Mouse (Mus musculus) heart, embryonic 10.5 days (tissue): ENCODE data around the gene Sh3d19. TPM values are rescaled to one million over a fixed set of nuclear protein-coding genes. Genes with fewer than 3 reads are reported as not detected.

Experiments used
- DNase-seq: peaks from one replicate; pipeline ENCODE4 v3.0.0-alpha.2; 2017; ENCODE audit warnings: low spot score
- H3K27ac ChIP-seq: fragments of 300-500 bp; sonication (generic); 2 replicates; pipeline ENCODE4 v1.5.1; 2016; ENCODE audit warnings: mild to moderate bottlenecking
- H3K27me3 ChIP-seq: fragments of 300-500 bp; sonication (generic); 2 replicates; pipeline ENCODE4 v1.6.1; 2016; ENCODE audit warnings: mild to moderate bottlenecking; ENCODE audit not compliant: poor library complexity, insufficient read depth, severe bottlenecking
- H3K36me3 ChIP-seq: fragments of 300-500 bp; sonication (generic); 2 replicates; pipeline ENCODE4 v1.6.1; 2016; ENCODE audit warnings: mild to moderate bottlenecking, moderate library complexity
- H3K4me1 ChIP-seq: fragments of 300-500 bp; sonication (generic); 2 replicates; pipeline ENCODE4 v1.6.1; 2016; ENCODE audit warnings: mild to moderate bottlenecking
- H3K4me3 ChIP-seq: fragments of 300-500 bp; sonication (generic); 2 replicates; pipeline ENCODE4 v1.5.1; 2016; ENCODE audit warnings: mild to moderate bottlenecking, moderate library complexity
- H3K9me3 ChIP-seq: fragments of 300-500 bp; sonication (generic); 2 replicates; pipeline ENCODE4 v1.6.1; 2016; ENCODE audit warnings: mild to moderate bottlenecking, moderate library complexity
- WGBS: fragments of 180-500 bp; shearing (Covaris S2); methylation state at CpG from one replicate; pipeline ENCODE4 v1.1.7; 2016; 5-methylcytosine and 5-hydroxymethylcytosine counted together
- polyA plus RNA-seq: library from polyadenylated mRNA; unstranded; fragments of >200 nt; fragmentation: Nextera tagmentation; extraction: Ambion mirVana; gene quantifications from 2 replicates; pipeline ENCODE4 v1.2.1, GENCODE M21; 2016

Gene Sh3d19
- polyA plus RNA-seq, 1 experiment from 2014 or later: 17.7 TPM

GRCm38 (mm10) chr3:85991140-85991801 is 20.4 kb downstream of the Sh3d19 start:
- Histone ChIP-seq H3K27ac (peak overlapping the region; percentile 59; the same call in 1 of the 2 replicates), H3K9me3 (no peaks in the 10 kb centered on the region), H3K4me3 (no peak overlapping the region), H3K27me3 (no peaks in the 10 kb centered on the region), H3K36me3 (peaks cover 10% of the 10 kb centered on the region), H3K4me1 (peaks cover 32% of the 10 kb centered on the region; the same call in 1 of the 2 replicates)
- DNase-seq: no peak
- 55% methylated on average over 6 of the region's 6 CpGs for WGBS

- peaks cover 10% of the 10 kb centered on the region for H3K36me3 ChIP-seq
- peaks cover 32% of the 10 kb centered on the region; the same call in 1 of the 2 replicates for H3K4me1 ChIP-seq
- no peaks in the 10 kb centered on the region for H3K27me3 ChIP-seq
- peak; percentile 88 for DNase-seq
- WGBS: 49% methylated on average over 5 of the region's 5 CpGs
- H3K9me3 ChIP-seq: no peaks in the 10 kb centered on the region
- peak overlapping the region; percentile 59; the same call in 1 of the 2 replicates for H3K27ac ChIP-seq
- no peak overlapping the region for H3K4me3 ChIP-seq
These were observed 20.9 kb downstream of the Sh3d19 start for GRCm38 (mm10) chr3:85991802-85992156.

GRCm38 (mm10) chr3:85993744-85994143 is 22.8 kb downstream of the Sh3d19 start:
- H3K4me3 ChIP-seq: peak overlapping the region; percentile 25
- peaks cover 32% of the 10 kb centered on the region; the same call in 1 of the 2 replicates for H3K4me1 ChIP-seq
- peak; percentile 85 for DNase-seq
- H3K9me3 ChIP-seq: no peaks in the 10 kb centered on the region
- 23% methylated on average over 11 of the region's 11 CpGs for WGBS
- peak overlapping the region; percentile 45 for H3K27ac ChIP-seq
- no peaks in the 10 kb centered on the region for H3K27me3 ChIP-seq
- no peaks in the 10 kb centered on the region for H3K36me3 ChIP-seq

- Histone ChIP-seq H3K27me3 (no peaks in the 10 kb centered on the region), H3K36me3 (no peaks in the 10 kb centered on the region), H3K27ac (no peak overlapping the region), H3K4me1 (peaks cover 32% of the 10 kb centered on the region; the same call in 1 of the 2 replicates), H3K4me3 (no peak overlapping the region), H3K9me3 (no peaks in the 10 kb centered on the region)
- DNase-seq: no peak
- WGBS: 69% methylated on average over 4 of the region's 4 CpGs
These were observed 23.7 kb downstream of the Sh3d19 start for GRCm38 (mm10) chr3:85994645-85995044.

GRCm38 (mm10) chr3:86001271-86001670 is 30.4 kb downstream of the Sh3d19 start:
- WGBS: 87% methylated on average over 3 of the region's 3 CpGs
- Histone ChIP-seq H3K4me1 (peaks cover 3% of the 10 kb centered on the region), H3K27ac (no peak overlapping the region), H3K9me3 (0 out of 2 replicates have a peak, but pooled peaks cover 3% of the 10 kb centered on the region), H3K27me3 (no peaks in the 10 kb centered on the region), H3K36me3 (no peaks in the 10 kb centered on the region), H3K4me3 (no peak overlapping the region)
- DNase-seq: no peak

- Histone ChIP-seq H3K27me3 (no peaks in the 10 kb centered on the region), H3K27ac (no peak within 1 kb of the TSS), H3K9me3 (0 out of 2 replicates have a peak, but pooled peaks cover 3% of the 10 kb centered on the region), H3K36me3 (no peaks in the 10 kb centered on the region), H3K4me1 (peaks cover 3% of the 10 kb centered on the region), H3K4me3 (no peak within 1 kb of the TSS)
- WGBS: 69% methylated on average over 17 of the region's 17 CpGs
- DNase-seq: no peak
These were observed 31.5 kb downstream of the Sh3d19 start, which contains the start of gene Prss48 for GRCm38 (mm10) chr3:86002423-86002822. Gene Prss48, minus strand, starts transcription at chr3:86002491.

- H3K4me3 ChIP-seq: no peak overlapping the region
- H3K4me1 ChIP-seq: peaks cover 3% of the 10 kb centered on the region
- H3K9me3 ChIP-seq: 0 out of 2 replicates have a peak, but pooled peaks cover 3% of the 10 kb centered on the region
- no peaks in the 10 kb centered on the region for H3K27me3 ChIP-seq
- H3K27ac ChIP-seq: no peak overlapping the region
- H3K36me3 ChIP-seq: no peaks in the 10 kb centered on the region
- 71% methylated on average over 5 of the region's 5 CpGs for WGBS
- DNase-seq: no peak
These were observed 32.0 kb downstream of the Sh3d19 start for GRCm38 (mm10) chr3:86002940-86003339.

- DNase-seq: no peak
- WGBS: 89% methylated on average over 10 of the region's 10 CpGs
- Histone ChIP-seq H3K4me1 (peaks cover 3% of the 10 kb centered on the region), H3K27me3 (no peaks in the 10 kb centered on the region), H3K27ac (no peak overlapping the region), H3K36me3 (peaks cover 8% of the 10 kb centered on the region; the same call in 1 of the 2 replicates), H3K4me3 (no peak overlapping the region), H3K9me3 (0 out of 2 replicates have a peak, but pooled peaks cover 3% of the 10 kb centered on the region)
These were observed 33.8 kb downstream of the Sh3d19 start for GRCm38 (mm10) chr3:86004751-86005150.

GRCm38 (mm10) chr3:86010618-86011017 is 39.7 kb downstream of the Sh3d19 start:
- Histone ChIP-seq H3K27me3 (peaks cover 39% of the 10 kb centered on the region), H3K4me1 (peaks cover 8% of the 10 kb centered on the region), H3K36me3 (peaks cover 8% of the 10 kb centered on the region; the same call in 1 of the 2 replicates), H3K9me3 (no peaks in the 10 kb centered on the region), H3K27ac (no peak overlapping the region), H3K4me3 (no peak overlapping the region)
- DNase-seq: no peak
- 55% methylated on average over 3 of the region's 3 CpGs for WGBS

- peaks cover 47% of the 10 kb centered on the region for H3K27me3 ChIP-seq
- H3K27ac ChIP-seq: no peak overlapping the region
- no peaks in the 10 kb centered on the region for H3K9me3 ChIP-seq
- no peak for DNase-seq
- peaks cover 8% of the 10 kb centered on the region; the same call in 1 of the 2 replicates for H3K36me3 ChIP-seq
- WGBS: 59% methylated on average over 6 of the region's 6 CpGs
- no peak overlapping the region for H3K4me3 ChIP-seq
- peaks cover 8% of the 10 kb centered on the region for H3K4me1 ChIP-seq
These were observed 40.5 kb downstream of the Sh3d19 start for GRCm38 (mm10) chr3:86011373-86011772.

- Histone ChIP-seq H3K4me1 (peaks cover 8% of the 10 kb centered on the region), H3K27ac (no peak overlapping the region), H3K9me3 (no peaks in the 10 kb centered on the region), H3K4me3 (no peak overlapping the region), H3K27me3 (peaks cover 47% of the 10 kb centered on the region), H3K36me3 (peaks cover 8% of the 10 kb centered on the region; the same call in 1 of the 2 replicates)
- no peak for DNase-seq
- 64% methylated on average over 3 of the region's 3 CpGs for WGBS
These were observed 40.9 kb downstream of the Sh3d19 start for GRCm38 (mm10) chr3:86011833-86012232.

- no peaks in the 10 kb centered on the region for H3K9me3 ChIP-seq
- 79% methylated on average over 10 of the region's 10 CpGs for WGBS
- no peak for DNase-seq
- H3K4me3 ChIP-seq: no peak overlapping the region
- H3K27me3 ChIP-seq: peaks cover 47% of the 10 kb centered on the region
- H3K36me3 ChIP-seq: no peaks in the 10 kb centered on the region
- H3K27ac ChIP-seq: no peak overlapping the region
- H3K4me1 ChIP-seq: peaks cover 8% of the 10 kb centered on the region
These were observed 42.9 kb downstream of the Sh3d19 start for GRCm38 (mm10) chr3:86013837-86014236.

GRCm38 (mm10) chr3:86016965-86017364 is 46.1 kb downstream of the Sh3d19 start:
- WGBS: 79% methylated on average over 1 of the region's 1 CpGs

More at GRCm38 (mm10) chr3:86016965-86017364, 46.1 kb downstream of the Sh3d19 start:
- Histone ChIP-seq H3K4me3 (no peak overlapping the region), H3K4me1 (peaks cover under 1% of the 10 kb centered on the region; the same call in 1 of the 2 replicates), H3K27ac (no peak overlapping the region), H3K36me3 (no peaks in the 10 kb centered on the region), H3K27me3 (peaks cover 62% of the 10 kb centered on the region), H3K9me3 (no peaks in the 10 kb centered on the region)
- no peak for DNase-seq
